ENCODE assay signal across 16 mouse cellular contexts in the genomic region with DNA sequence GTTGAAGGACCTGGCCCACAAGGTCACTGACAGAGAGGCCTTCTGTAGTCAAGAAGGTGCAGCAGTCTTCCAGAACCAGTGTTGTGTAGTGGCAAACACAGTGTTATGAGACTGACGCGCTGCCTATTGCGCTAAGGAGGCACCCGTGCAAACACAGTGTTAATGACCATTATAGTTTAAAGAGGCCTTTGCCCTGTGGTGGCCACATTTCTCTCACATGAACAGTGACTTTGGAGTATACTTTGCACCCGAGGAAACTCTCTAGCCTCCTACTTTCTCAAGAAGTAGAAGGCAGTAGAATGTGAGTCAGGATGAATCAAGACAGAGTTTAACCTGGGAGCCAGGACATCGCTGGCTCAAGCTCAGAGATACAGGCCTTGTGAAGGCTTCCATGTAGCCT. TPM values are rescaled to one million over a fixed set of nuclear protein-coding genes. Genes with fewer than 3 reads are reported as not detected.
"Had no signal": no experiment of that assay in that cellular context is flagged by ENCODE, and none has a peak within 500 bp of the region (broad histone marks: within the 10 kb centered on the region; RNA-seq: fewer than 3 reads in every experiment).

No protein-coding gene starts in this region.

- H3K9ac ChIP-seq: hindbrain, embryonic 15.5 days; liver, embryonic 15.5 days; midbrain, embryonic 15.5 days; neural tube, embryonic 12.5 days had no signal

- H3K4me1 ChIP-seq: hindbrain, embryonic 15.5 days; limb, embryonic 10.5 days; liver, embryonic 15.5 days; megakaryocyte, embryonic 14.5 days; midbrain, embryonic 15.5 days; neural tube, embryonic 12.5 days had no signal

- H3K4me2 ChIP-seq: hindbrain, embryonic 15.5 days; liver, embryonic 11.5 days; liver, embryonic 15.5 days; midbrain, embryonic 11.5 days; midbrain, embryonic 15.5 days; neural tube, embryonic 12.5 days had no signal

- H3K36me3 ChIP-seq: hindbrain, embryonic 15.5 days; limb, embryonic 10.5 days; liver, embryonic 15.5 days; midbrain, embryonic 15.5 days; neural tube, embryonic 12.5 days had no signal

- H3K9me3 ChIP-seq: hindbrain, embryonic 15.5 days; limb, embryonic 10.5 days; liver, embryonic 15.5 days; megakaryocyte, embryonic 14.5 days; midbrain, embryonic 15.5 days; neural tube, embryonic 12.5 days had no signal

- H3K27me3 ChIP-seq: hindbrain, embryonic 15.5 days; liver, embryonic 15.5 days; midbrain, embryonic 15.5 days; neural tube, embryonic 12.5 days had no signal

- H3K27ac ChIP-seq: hindbrain, embryonic 15.5 days; limb, embryonic 10.5 days; liver, embryonic 15.5 days; midbrain, embryonic 15.5 days; neural tube, embryonic 12.5 days had no signal

- DNase-seq: lung, adult 2 months; lung, postnatal 4 days; spleen, adult 18-20 months; thymus, adult 18-20 months; thymus, postnatal 14 days had no signal

- H3K4me3 ChIP-seq: hindbrain, embryonic 15.5 days; limb, embryonic 10.5 days; liver, embryonic 15.5 days; megakaryocyte, embryonic 14.5 days; midbrain, embryonic 15.5 days; neural tube, embryonic 12.5 days had no signal

- ATAC-seq: lung, postnatal 0 days; midbrain, embryonic 15.5 days had no signal

RNA-seq across cellular contexts. Expression of gene Slc5a1, which starts 12.7 kb away (rescaled TPM):
- total RNA-seq: left cerebral cortex, adult 18-20 months; monocyte, adult 5-6 weeks had no signal
- polyA plus RNA-seq: limb, embryonic 10.5 days; liver, embryonic 11.5 days; midbrain, embryonic 11.5 days had no signal
